Mouse (Mus musculus): Measurements from ENCODE around the gene Pitx2. TPM values are rescaled to one million over a fixed set of nuclear protein-coding genes. Genes with fewer than 3 reads are reported as not detected.
A peak's percentile ranks its signal among the peaks of the same experiment; 100 is the strongest.

The Pitx2 gene
- total and polyA plus RNA-seq, 3 experiments = 0.27 TPM; not detected in 2

DNA sequence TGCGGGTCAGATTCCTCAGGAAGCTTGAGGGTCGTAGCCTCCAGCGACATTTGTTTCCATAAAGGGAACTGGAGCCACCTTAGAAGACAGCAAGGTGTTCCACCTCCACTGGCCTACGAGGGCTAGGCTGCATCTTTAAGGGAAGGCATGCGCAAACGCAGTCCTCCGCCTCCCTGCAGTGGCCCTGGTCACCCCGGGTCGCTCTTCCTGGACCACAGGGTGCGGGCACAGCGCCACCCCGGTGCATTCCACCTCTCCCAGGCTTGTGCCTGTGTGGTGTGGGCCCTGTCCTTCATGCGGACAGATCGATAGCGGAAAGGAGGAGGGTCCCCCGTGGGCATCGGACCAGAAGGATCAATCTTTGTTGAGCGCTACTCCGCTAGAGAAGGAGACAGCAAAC lies 56.6 kb downstream of the Pitx2 start:
- Histone ChIP-seq H3K4me3 (ENCODE audit: low read depth, low read length) (0 out of 2 replicates have a peak overlapping the region, but pooled peaks have one; percentile 20), H3K9me3 (replicated peaks) (peaks cover 19% of the 10 kb centered on the region), H3K36me3 (replicated peaks) (no peaks in the 10 kb centered on the region), H3K27me3 (ENCODE audit: insufficient read depth, low read length) (no peaks in the 10 kb centered on the region), H3K4me1 (ENCODE audit: insufficient read depth, low read depth, low read length) (no peaks in the 10 kb centered on the region)
- no peak for ATAC-seq (ENCODE audit: extremely low read depth, insufficient number of reproducible peaks, low FRiP score, poor library complexity, severe bottlenecking)
- no peak for DNase-seq (ENCODE audit: low spot score)
- TF ChIP-seq POLR2AphosphoS5 (IDR thresholded peaks at IDR 0.05; ENCODE audit: insufficient replicate concordance, low read depth, low read length) = no peak
- TF ChIP-seq GATA2 (IDR thresholded peaks at IDR 0.05; ENCODE audit: borderline replicate concordance, low read depth, low read length) = no peak
- TF ChIP-seq TAL1 (conservative IDR thresholded peaks at IDR 0.05; ENCODE audit: low read depth, low read length) = no peak

DNA sequence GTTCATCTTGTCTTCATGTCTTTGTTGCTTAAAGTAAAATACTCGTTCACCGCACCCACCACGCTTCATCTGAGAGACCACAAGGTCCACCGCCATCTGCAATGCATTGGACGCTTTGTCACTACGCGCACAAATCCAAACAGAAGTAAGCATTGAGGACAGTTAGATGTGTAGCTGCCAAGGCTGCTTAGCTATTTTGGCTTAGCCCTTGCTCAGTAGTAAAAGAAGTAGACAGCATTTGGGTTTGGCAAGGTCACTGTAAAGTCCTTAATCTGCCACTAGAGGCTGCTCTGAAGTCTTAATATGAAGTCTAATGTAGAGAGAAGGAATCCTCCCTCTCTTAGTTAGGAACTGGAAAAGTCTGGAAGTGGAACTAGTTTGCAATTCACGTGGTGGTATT lies 57.1 kb downstream of the Pitx2 start:
- no peak for DNase-seq (ENCODE audit: low spot score)

DNA sequence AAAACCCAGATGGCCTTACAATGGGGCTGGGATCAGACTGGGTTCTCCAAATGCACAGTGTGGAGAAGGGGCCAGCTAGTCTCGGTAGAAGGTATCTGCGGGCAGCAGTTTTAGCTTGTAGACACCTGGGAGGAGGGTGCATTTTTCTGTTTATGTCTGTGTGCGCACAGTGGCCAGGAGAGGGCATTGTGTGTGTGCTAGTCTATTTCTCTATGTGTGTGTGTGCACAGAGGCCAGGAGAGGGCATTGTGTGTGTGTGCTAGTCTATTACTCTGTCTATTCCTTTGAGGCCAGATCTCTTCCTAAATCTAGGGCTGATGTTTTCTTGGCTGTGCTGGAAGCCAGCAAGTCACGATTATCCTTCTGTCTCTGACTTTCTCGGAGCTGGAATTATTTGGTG lies 58.8 kb downstream of the Pitx2 start:
- no peaks in the 10 kb centered on the region for H3K27me3 ChIP-seq (ENCODE audit: insufficient read depth, low read length)
- H3K4me3 ChIP-seq (ENCODE audit: low read depth, low read length) = no peak overlapping the region
- no peaks in the 10 kb centered on the region for H3K4me1 ChIP-seq (ENCODE audit: insufficient read depth, low read depth, low read length)
- H3K36me3 ChIP-seq (replicated peaks) = no peaks in the 10 kb centered on the region
- TF ChIP-seq GATA1 (IDR thresholded peaks at IDR 0.05; ENCODE audit: borderline replicate concordance, low read length) (no peak), POLR2AphosphoS5 (IDR thresholded peaks at IDR 0.05; ENCODE audit: insufficient replicate concordance, low read depth, low read length) (no peak), CTCF (IDR thresholded peaks at IDR 0.05; ENCODE audit: low read depth, low read length) (no peak), TAL1 (conservative IDR thresholded peaks at IDR 0.05; ENCODE audit: low read depth, low read length) (no peak)
- no peak for DNase-seq (ENCODE audit: low spot score)
- H3K9me3 ChIP-seq (replicated peaks) = peaks cover 23% of the 10 kb centered on the region
- no peak for ATAC-seq (ENCODE audit: extremely low read depth, insufficient number of reproducible peaks, low FRiP score, poor library complexity, severe bottlenecking)

More for the DNA sequence above, 57.1 kb downstream of the Pitx2 start:
- ATAC-seq (ENCODE audit: extremely low read depth, insufficient number of reproducible peaks, low FRiP score, poor library complexity, severe bottlenecking) = no peak
- Histone ChIP-seq H3K36me3 (replicated peaks) (no peaks in the 10 kb centered on the region), H3K9me3 (replicated peaks) (peaks cover 23% of the 10 kb centered on the region), H3K4me1 (ENCODE audit: insufficient read depth, low read depth, low read length) (no peaks in the 10 kb centered on the region), H3K27me3 (ENCODE audit: insufficient read depth, low read length) (no peaks in the 10 kb centered on the region), H3K4me3 (ENCODE audit: low read depth, low read length) (no peak overlapping the region)
- TF ChIP-seq TAL1 (conservative IDR thresholded peaks at IDR 0.05; ENCODE audit: low read depth, low read length) = no peak
- no peak for TF ChIP-seq POLR2AphosphoS5 (IDR thresholded peaks at IDR 0.05; ENCODE audit: insufficient replicate concordance, low read depth, low read length)
- TF ChIP-seq GATA2 (IDR thresholded peaks at IDR 0.05; ENCODE audit: borderline replicate concordance, low read depth, low read length) = no peak
- no peak for TF ChIP-seq GATA1 (IDR thresholded peaks at IDR 0.05; ENCODE audit: borderline replicate concordance, low read length)
- TF ChIP-seq CTCF (IDR thresholded peaks at IDR 0.05; ENCODE audit: low read depth, low read length) = no peak

Other genes with a start within 250 kb of the Pitx2 start
- not detected in 2 replicates for gene Enpep, start 132.8 kb downstream of the Pitx2 start, total RNA-seq (2014; fragmentation: Nextera tagmentation)
- gene Enpep, start 132.8 kb downstream of the Pitx2 start, total RNA-seq (2017) = 0.16 TPM in 1 of 2 replicates, not detected in the other
- not detected in 2 replicates for gene Enpep, start 132.8 kb downstream of the Pitx2 start, polyA plus RNA-seq (2012)

Measured in G1E (cell line).